ENCODE assay signal across 9 mouse cellular contexts in the genomic region with DNA sequence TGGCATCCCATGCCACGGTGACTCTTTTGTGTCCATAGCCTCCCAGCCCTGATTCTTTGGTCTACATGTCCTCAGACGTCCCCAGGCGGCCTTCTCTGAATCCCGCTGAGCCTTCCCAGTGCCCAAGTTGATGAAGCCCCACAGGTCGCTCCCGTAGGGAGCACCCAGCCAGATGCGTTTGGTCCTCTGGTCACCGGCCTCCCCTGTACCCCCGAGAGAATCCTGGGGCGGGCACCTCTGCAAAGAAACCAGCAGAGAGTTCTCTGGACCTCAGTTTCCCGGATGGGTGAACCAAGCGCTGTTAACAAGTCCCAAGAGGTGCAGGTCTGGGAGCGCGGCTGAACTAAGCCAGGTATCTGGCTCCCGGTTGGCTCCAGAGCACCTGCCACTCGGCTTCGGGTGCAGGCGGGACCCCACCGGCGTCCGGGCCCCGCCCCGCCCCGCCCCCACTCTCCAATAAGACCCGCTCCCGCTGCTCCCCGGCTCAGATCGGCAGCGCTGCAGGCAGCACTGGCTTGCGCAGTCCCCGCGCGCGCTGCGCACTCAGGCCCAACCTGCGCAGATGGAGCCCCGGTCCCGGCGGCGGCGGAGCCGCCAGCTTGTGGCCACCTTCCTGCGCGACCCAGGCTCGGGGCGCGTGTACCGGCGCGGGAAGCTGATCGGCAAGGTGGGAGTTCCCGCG. TPM values are rescaled to one million over a fixed set of nuclear protein-coding genes. Genes with fewer than 3 reads are reported as not detected.
DNase-seq lines count a peak whose midpoint lies in the region; ATAC-seq and TF ChIP-seq lines count a peak whose summit lies in the region.
"Had no signal": no experiment of that assay in that cellular context is flagged by ENCODE, and none has a peak within 500 bp of the region (broad histone marks: within the 10 kb centered on the region; RNA-seq: fewer than 3 reads in every experiment).

A gene (plus strand): TSS at position 459 of the 682 bp plus-strand sequence.

- TF ChIP-seq EP300 in ES-Bruce4 (IDR thresholded peaks at IDR 0.05; ENCODE audit: insufficient read depth, low read depth, low read length): no peak

- H3K4me2 ChIP-seq in heart, embryonic 16.5 days (ENCODE audit: low read depth, low read length): peak within 1 kb of the TSS; percentile 50
- peak within 1 kb of the TSS; percentile 57 for H3K4me2 ChIP-seq in embryonic facial prominence, embryonic 11.5 days (ENCODE audit: low read depth, low read length)
- H3K4me2 ChIP-seq in limb, embryonic 13.5 days (replicated peaks): peak within 1 kb of the TSS; percentile 76

- H3K9ac ChIP-seq in heart, embryonic 16.5 days (ENCODE audit: low read length): no peak within 1 kb of the TSS
- H3K9ac ChIP-seq in ES-Bruce4 (ENCODE audit: low read depth, poor library complexity, severe bottlenecking): peak within 1 kb of the TSS; percentile 75
- peak within 1 kb of the TSS; percentile 25; the same call in 1 of the 2 replicates for H3K9ac ChIP-seq in embryonic facial prominence, embryonic 11.5 days (replicated peaks; ENCODE audit: low read length)
- H3K9ac ChIP-seq in limb, embryonic 13.5 days: peak within 1 kb of the TSS; percentile 46

- TF ChIP-seq CTCF in ES-Bruce4 (IDR thresholded peaks at IDR 0.05; ENCODE audit: low read depth, low read length): no peak

- ATAC-seq in heart, embryonic 16.5 days (replicated peaks; ENCODE audit: extremely low read depth, insufficient read depth, low FRiP score): no peak
- no peak for ATAC-seq in embryonic facial prominence, embryonic 11.5 days (replicated peaks; ENCODE audit: insufficient number of reproducible peaks, low FRiP score, low TSS enrichment, low read depth)
- ATAC-seq in limb, embryonic 13.5 days (ENCODE audit: low FRiP score, low read depth): no peak
- ATAC-seq in erythroblast, adult 5-6 weeks (replicated peaks; ENCODE audit: low FRiP score, poor library complexity, severe bottlenecking): no peak

- 1% methylated on average over 50 of the region's 53 CpGs for WGBS in heart, embryonic 16.5 days
- WGBS in embryonic facial prominence, embryonic 11.5 days: 1% methylated on average over 50 of the region's 53 CpGs
- under 1% methylated on average over 52 of the region's 53 CpGs for WGBS in limb, embryonic 13.5 days

- H3K27ac ChIP-seq in heart, embryonic 16.5 days (ENCODE audit: low read length): no peak within 1 kb of the TSS
- H3K27ac ChIP-seq in ES-Bruce4 (ENCODE audit: insufficient read depth, low read length): no peak within 1 kb of the TSS
- H3K27ac ChIP-seq in embryonic facial prominence, embryonic 11.5 days (replicated peaks; ENCODE audit: low read depth, low read length): no peak within 1 kb of the TSS
- no peak within 1 kb of the TSS for H3K27ac ChIP-seq in limb, embryonic 13.5 days

- TF ChIP-seq POLR2A in ES-Bruce4 (IDR thresholded peaks at IDR 0.05; ENCODE audit: insufficient read depth, low read length): no peak

- H3K4me1 ChIP-seq in heart, embryonic 16.5 days (ENCODE audit: control insufficient read depth, insufficient read depth, low read length): peaks cover 5% of the 10 kb centered on the region; the same call in 1 of the 2 replicates
- no peaks in the 10 kb centered on the region for H3K4me1 ChIP-seq in ES-Bruce4 (ENCODE audit: control insufficient read depth, insufficient read depth, low read length)
- H3K4me1 ChIP-seq in embryonic facial prominence, embryonic 11.5 days (ENCODE audit: control insufficient read depth, insufficient read depth, low read length): peaks cover 7% of the 10 kb centered on the region
- H3K4me1 ChIP-seq in limb, embryonic 13.5 days: peaks cover 22% of the 10 kb centered on the region

- no peaks in the 10 kb centered on the region; the same call in 1 of the 2 replicates for H3K9me3 ChIP-seq in heart, embryonic 16.5 days (replicated peaks; ENCODE audit: control insufficient read depth, low read length)
- H3K9me3 ChIP-seq in ES-Bruce4 (replicated peaks; ENCODE audit: control insufficient read depth, insufficient read depth, low read length, poor library complexity, severe bottlenecking): no peaks in the 10 kb centered on the region
- no peaks in the 10 kb centered on the region; the same call in 1 of the 2 replicates for H3K9me3 ChIP-seq in embryonic facial prominence, embryonic 11.5 days (replicated peaks; ENCODE audit: control insufficient read depth, low read length)
- no peaks in the 10 kb centered on the region for H3K9me3 ChIP-seq in limb, embryonic 13.5 days
- H3K9me3 ChIP-seq: G1E had no signal

- peak within 1 kb of the TSS; percentile 27 for H3K4me3 ChIP-seq in heart, embryonic 16.5 days (ENCODE audit: low read length)
- H3K4me3 ChIP-seq in ES-Bruce4 (ENCODE audit: low read depth, low read length): peak within 1 kb of the TSS; percentile 54
- peak within 1 kb of the TSS; percentile 30 for H3K4me3 ChIP-seq in embryonic facial prominence, embryonic 11.5 days (ENCODE audit: low read depth, low read length)
- H3K4me3 ChIP-seq in limb, embryonic 13.5 days: peak within 1 kb of the TSS; percentile 44

- H3K27me3 ChIP-seq in heart, embryonic 16.5 days (ENCODE audit: control insufficient read depth, insufficient read depth, low read length): peaks cover 83% of the 10 kb centered on the region
- H3K27me3 ChIP-seq in ES-Bruce4 (ENCODE audit: control insufficient read depth, insufficient read depth, low read length, poor library complexity, severe bottlenecking): no peaks in the 10 kb centered on the region
- H3K27me3 ChIP-seq in embryonic facial prominence, embryonic 11.5 days (ENCODE audit: control insufficient read depth, insufficient read depth, low read length): peaks cover 63% of the 10 kb centered on the region
- peaks cover 100% of the 10 kb centered on the region for H3K27me3 ChIP-seq in limb, embryonic 13.5 days

- no peak for DNase-seq in heart, adult 11 months
- no peak for DNase-seq in embryonic facial prominence, embryonic 11.5 days (ENCODE audit: low spot score)
- DNase-seq in frontal cortex, postnatal 10 days (ENCODE audit: low spot score in 2 of 2): no peak
- no peak for DNase-seq in urinary bladder, postnatal 4 days (ENCODE audit: low spot score in 2 of 2)

- H3K36me3 ChIP-seq in heart, embryonic 16.5 days (ENCODE audit: control insufficient read depth, insufficient read depth): no peaks in the 10 kb centered on the region
- no peaks in the 10 kb centered on the region for H3K36me3 ChIP-seq in ES-Bruce4 (ENCODE audit: control insufficient read depth, insufficient read depth, low read length, poor library complexity, severe bottlenecking)
- H3K36me3 ChIP-seq in embryonic facial prominence, embryonic 11.5 days (replicated peaks; ENCODE audit: control insufficient read depth, insufficient read depth, low read depth, low read length): no peaks in the 10 kb centered on the region
- H3K36me3 ChIP-seq in limb, embryonic 13.5 days: no peaks in the 10 kb centered on the region
- H3K36me3 ChIP-seq: G1E had no signal

RNA-seq across cellular contexts. Expression of the gene that starts here (rescaled TPM):
- 0.07 and 0.14 TPM in 2 replicates for polyA plus RNA-seq in heart, embryonic 16.5 days (2015; fragmentation: Nextera tagmentation; extraction: Ambion mirVana)
- 11.1 and 12.6 TPM in 2 replicates for polyA plus RNA-seq in ES-Bruce4 (2011; ENCODE audit: insufficient read depth, insufficient read length, low read depth, missing spikeins)
- 0.26 and 0.52 TPM in 2 replicates for polyA plus RNA-seq in embryonic facial prominence, embryonic 11.5 days (2014; fragmentation: Nextera tagmentation; extraction: Ambion mirVana)
- polyA plus RNA-seq in limb, embryonic 13.5 days (2015; fragmentation: Nextera tagmentation; extraction: Ambion mirVana): 1.2 and 2.2 TPM in 2 replicates
- not detected in 2 replicates for total RNA-seq in erythroblast, adult 5-6 weeks (2015; ENCODE audit: low replicate concordance)
- not detected in 2 replicates for total RNA-seq in erythroblast, adult 5-6 weeks (2017; ENCODE audit: low replicate concordance)
- total RNA-seq: G1E had no signal
- polyA plus RNA-seq: G1E had no signal
